Mouse (Mus musculus) liver, postnatal 0 days (tissue): ENCODE measurements around the gene Ptges3. TPM values are rescaled to one million over a fixed set of nuclear protein-coding genes. Genes with fewer than 3 reads are reported as not detected.
A peak's percentile ranks its signal among the peaks of the same experiment; 100 is the strongest.

Source experiments
- ATAC-seq: fragments of 200-750 bp; cut with Nextera tagmentation; 2 replicates; pipeline ENCODE4 v1.8.0; 2017; ENCODE audit warnings: mild to moderate bottlenecking, moderate library complexity
- DNase-seq: peaks from one replicate; pipeline ENCODE4 v3.0.0-alpha.2; 2016
- H3K27ac ChIP-seq: fragments of 300-500 bp; sonication (generic); 2 replicates; pipeline ENCODE4 v1.5.1; 2014; ENCODE audit warnings: antibody characterized with exemption, moderate library complexity, mild to moderate bottlenecking, low read depth
- H3K27me3 ChIP-seq: fragments of 300-500 bp; sonication (generic); 2 replicates; pipeline ENCODE4 v1.6.1; 2014; ENCODE audit warnings: low read length, control low read depth, mixed read lengths; ENCODE audit not compliant: insufficient read depth
- H3K36me3 ChIP-seq: fragments of 300-500 bp; sonication (generic); replicated peaks from 2 replicates; pipeline ENCODE4 v1.6.1; 2014; ENCODE audit warnings: mild to moderate bottlenecking, control low read depth, low read length, moderate library complexity, mixed read lengths; ENCODE audit not compliant: insufficient read depth
- H3K4me1 ChIP-seq: fragments of 300-500 bp; sonication (generic); 2 replicates; pipeline ENCODE4 v1.6.1; 2014; ENCODE audit warnings: antibody characterized with exemption, mild to moderate bottlenecking, control low read depth; ENCODE audit not compliant: insufficient read depth
- H3K4me2 ChIP-seq: fragments of 300-500 bp; sonication (generic); 2 replicates; pipeline ENCODE4 v1.6.1; 2014; ENCODE audit warnings: low read depth, mild to moderate bottlenecking, low read length, moderate library complexity, mixed read lengths
- H3K4me3 ChIP-seq: fragments of 300-500 bp; sonication (generic); 2 replicates; pipeline ENCODE4 v1.5.1; 2014; ENCODE audit warnings: low read depth, low read length
- H3K9ac ChIP-seq: fragments of 300-500 bp; sonication (generic); replicated peaks from 2 replicates; pipeline ENCODE4 v1.6.1; 2014; ENCODE audit warnings: mild to moderate bottlenecking, moderate library complexity
- H3K9me3 ChIP-seq: fragments of 300-500 bp; sonication (generic); 2 replicates; pipeline ENCODE4 v1.6.1; 2016; ENCODE audit warnings: mild to moderate bottlenecking, control low read depth, low read length, mixed read lengths
- CTCF ChIP-seq: sonication (generic); IDR thresholded peaks from 2 replicates; pipeline ENCODE4 v1.5.1; 2016; ENCODE audit warnings: antibody characterized with exemption, low read depth
- EP300 ChIP-seq: IDR thresholded peaks from 2 replicates; pipeline ENCODE4 v1.6.1; 2016; ENCODE audit warnings: antibody characterized with exemption, low read depth, mild to moderate bottlenecking
- WGBS: fragments of 180-500 bp; shearing (Covaris S2); extraction: QIAGEN DNeasy Blood & Tissue Kit; methylation state at CpG from one replicate; pipeline ENCODE4 v1.1.7; 2014; ENCODE audit not compliant: insufficient replicate concordance; 5-methylcytosine and 5-hydroxymethylcytosine counted together
- polyA plus RNA-seq: library from polyadenylated mRNA; unstranded; fragments of >200 nt; fragmentation: Nextera tagmentation; extraction: Ambion mirVana; gene quantifications from 2 replicates; pipeline ENCODE4 v1.2.1, GENCODE M21; 2015

Gene Ptges3
- polyA plus RNA-seq, 1 experiment from 2014 or later: 193 TPM

DNA sequence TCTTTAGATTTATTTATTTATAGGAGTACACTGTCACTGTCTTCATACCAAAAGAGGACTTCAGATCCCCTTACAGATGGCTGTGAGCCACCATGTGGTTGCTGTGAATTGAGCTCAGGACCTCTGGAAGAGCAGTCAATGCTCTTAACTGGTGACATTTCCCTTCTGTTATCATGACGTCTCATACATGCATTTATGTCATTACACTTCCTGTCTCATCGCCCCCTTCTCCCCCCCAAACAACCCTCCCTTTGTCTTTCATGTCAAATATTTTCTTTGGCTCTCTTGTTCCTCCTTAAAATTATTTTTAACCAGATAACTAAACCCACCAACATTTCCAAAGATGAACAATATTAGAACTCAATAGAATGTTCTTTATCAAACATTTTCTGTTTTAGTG lies 27.9 kb upstream of the Ptges3 start:
- Histone ChIP-seq H3K4me2 (no peak overlapping the region), H3K4me1 (peaks cover 5% of the 10 kb centered on the region; the same call in 1 of the 2 replicates), H3K9ac (no peak overlapping the region), H3K4me3 (no peak overlapping the region), H3K36me3 (peaks cover 29% of the 10 kb centered on the region), H3K9me3 (no peaks in the 10 kb centered on the region), H3K27ac (no peak overlapping the region), H3K27me3 (no peaks in the 10 kb centered on the region)
- DNase-seq: no peak
- no peak for TF ChIP-seq EP300
- TF ChIP-seq CTCF: no peak
- no peak for ATAC-seq
- 32% methylated on average over 2 of the region's 2 CpGs for WGBS

DNA sequence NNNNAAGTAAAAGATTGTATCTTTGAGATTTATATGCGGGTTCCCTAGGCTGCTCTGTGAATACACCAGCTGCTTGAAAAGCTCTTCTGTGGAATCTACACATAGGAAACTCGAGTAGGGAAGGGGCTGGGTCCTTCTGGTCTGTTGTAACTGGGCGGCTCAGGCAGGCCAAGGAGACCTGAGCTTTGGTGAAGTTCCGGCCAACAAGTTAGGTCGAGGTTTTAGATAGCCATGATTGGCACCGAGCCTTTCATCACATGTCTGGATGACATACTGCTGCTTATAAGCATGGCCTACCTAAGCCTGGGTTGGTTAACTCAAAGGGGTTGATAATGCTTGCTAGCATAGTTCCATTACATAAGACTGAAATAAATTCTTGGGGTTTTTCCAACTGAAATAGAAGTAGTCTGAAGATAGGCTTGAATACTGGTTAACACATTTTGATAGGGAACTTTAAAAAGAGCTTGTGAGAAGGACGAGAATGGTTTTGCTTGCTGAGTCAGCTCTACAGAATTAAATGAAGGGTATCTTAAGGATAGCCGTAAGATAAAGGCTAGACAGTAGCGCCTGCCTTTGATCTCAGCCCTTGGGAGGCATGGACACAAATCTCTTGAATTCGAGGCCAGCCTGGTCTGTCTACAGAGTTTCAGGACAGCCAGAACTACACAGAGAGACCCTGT lies 21.9 kb upstream of the Ptges3 start:
- H3K4me2 ChIP-seq: peak overlapping the region; percentile 90
- peak overlapping the region; percentile 99 for H3K9ac ChIP-seq
- H3K27me3 ChIP-seq: no peaks in the 10 kb centered on the region
- WGBS: 3% methylated on average over 10 of the region's 10 CpGs
- H3K9me3 ChIP-seq: no peaks in the 10 kb centered on the region
- peak; percentile 42 for ATAC-seq
- TF ChIP-seq EP300 (no peak), CTCF (no peak)
- peak overlapping the region; percentile 78 for H3K4me3 ChIP-seq
- DNase-seq: peak; percentile 69
- H3K36me3 ChIP-seq: peaks cover 37% of the 10 kb centered on the region
- H3K4me1 ChIP-seq: peaks cover 33% of the 10 kb centered on the region
- H3K27ac ChIP-seq: peak overlapping the region; percentile 94

DNA sequence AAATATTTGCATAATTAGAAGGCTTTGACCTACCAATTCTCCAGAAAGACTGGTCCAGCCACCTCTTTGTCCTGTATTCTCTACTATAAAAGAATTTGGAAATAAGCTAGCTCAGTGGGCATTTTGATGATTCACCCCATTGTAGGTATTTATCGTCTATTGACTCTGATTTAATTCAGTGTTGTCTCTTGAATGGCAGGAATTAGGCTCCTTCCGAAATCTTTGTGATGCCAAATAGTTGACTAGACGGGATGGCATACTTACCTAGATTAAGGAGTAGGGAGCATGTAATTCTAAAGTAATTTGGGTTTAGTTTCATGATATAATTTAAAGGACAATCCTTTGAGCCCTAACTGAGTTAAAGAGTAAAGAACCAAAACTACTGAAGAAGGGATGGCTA lies 20.8 kb upstream of the Ptges3 start:
- Histone ChIP-seq H3K4me1 (peaks cover 35% of the 10 kb centered on the region), H3K4me2 (peak overlapping the region; percentile 90), H3K27ac (no peak overlapping the region), H3K9ac (0 out of 2 replicates have a peak overlapping the region, but pooled peaks have one; percentile 12), H3K4me3 (0 out of 2 replicates have a peak overlapping the region, but pooled peaks have one; percentile 1), H3K9me3 (no peaks in the 10 kb centered on the region), H3K27me3 (no peaks in the 10 kb centered on the region), H3K36me3 (peaks cover 40% of the 10 kb centered on the region)
- TF ChIP-seq EP300 (no peak), CTCF (no peak)
- WGBS: 71% methylated on average over 3 of the region's 3 CpGs
- ATAC-seq (no peak), DNase-seq (no peak)

DNA sequence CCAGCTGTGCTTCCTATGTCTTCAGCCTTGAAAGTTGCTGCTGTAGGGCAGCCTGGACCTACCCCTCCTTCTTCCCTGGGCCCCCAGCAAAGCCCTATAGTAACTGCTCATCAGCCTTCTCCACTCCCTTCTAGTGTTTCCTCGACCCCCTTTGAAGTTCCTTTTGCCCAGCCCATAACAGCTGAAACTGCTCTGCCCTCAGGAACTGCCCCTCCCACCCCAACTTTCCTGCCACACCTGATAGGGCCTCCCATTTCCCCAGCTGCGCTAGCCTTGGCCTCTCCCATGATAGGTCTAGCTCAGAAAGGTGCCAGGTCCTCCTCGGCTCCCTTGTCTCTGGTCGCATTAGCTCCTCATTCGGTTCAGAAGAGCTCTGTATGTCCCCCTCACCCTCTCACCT lies 19.6 kb upstream of the Ptges3 start:
- 44% methylated on average over 5 of the region's 5 CpGs for WGBS
- no peak overlapping the region for H3K4me3 ChIP-seq
- H3K36me3 ChIP-seq: peaks cover 51% of the 10 kb centered on the region
- H3K27ac ChIP-seq: no peak overlapping the region
- peaks cover 35% of the 10 kb centered on the region for H3K4me1 ChIP-seq
- no peaks in the 10 kb centered on the region for H3K27me3 ChIP-seq
- ATAC-seq (no peak), DNase-seq (peak; percentile 29)
- peak overlapping the region; percentile 30 for H3K9ac ChIP-seq
- H3K9me3 ChIP-seq: no peaks in the 10 kb centered on the region
- TF ChIP-seq CTCF (no peak), EP300 (no peak)
- H3K4me2 ChIP-seq: peak overlapping the region; percentile 90

DNA sequence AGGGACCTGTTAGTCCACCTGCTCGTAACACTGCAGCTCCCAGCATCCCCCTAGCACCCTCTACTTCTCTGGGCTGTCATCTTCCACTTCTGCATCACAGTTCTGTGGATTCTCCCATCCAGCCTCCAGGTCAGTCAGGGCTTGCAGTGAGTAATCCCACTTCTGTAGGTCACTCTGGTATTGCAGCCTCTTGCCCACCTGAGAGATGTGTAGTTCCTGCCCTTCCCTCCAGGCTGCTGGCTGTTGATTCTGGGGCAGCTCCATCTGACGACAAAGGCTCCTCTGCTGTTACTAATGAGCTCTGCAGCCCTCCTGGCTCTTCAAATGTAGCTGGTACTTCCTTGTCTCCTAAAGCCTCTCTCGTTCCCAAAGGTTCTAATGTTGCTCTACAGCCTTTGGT lies 18.9 kb upstream of the Ptges3 start:
- H3K4me1 ChIP-seq: peaks cover 34% of the 10 kb centered on the region
- H3K27ac ChIP-seq: no peak overlapping the region
- H3K27me3 ChIP-seq: no peaks in the 10 kb centered on the region
- no peak overlapping the region for H3K4me2 ChIP-seq
- DNase-seq (no peak), ATAC-seq (no peak)
- peak overlapping the region; percentile 30; the same call in 1 of the 2 replicates for H3K9ac ChIP-seq
- WGBS: 69% methylated on average over 3 of the region's 3 CpGs
- peaks cover 58% of the 10 kb centered on the region for H3K36me3 ChIP-seq
- TF ChIP-seq CTCF: no peak
- no peak for TF ChIP-seq EP300
- H3K4me3 ChIP-seq: no peak overlapping the region
- no peaks in the 10 kb centered on the region for H3K9me3 ChIP-seq

DNA sequence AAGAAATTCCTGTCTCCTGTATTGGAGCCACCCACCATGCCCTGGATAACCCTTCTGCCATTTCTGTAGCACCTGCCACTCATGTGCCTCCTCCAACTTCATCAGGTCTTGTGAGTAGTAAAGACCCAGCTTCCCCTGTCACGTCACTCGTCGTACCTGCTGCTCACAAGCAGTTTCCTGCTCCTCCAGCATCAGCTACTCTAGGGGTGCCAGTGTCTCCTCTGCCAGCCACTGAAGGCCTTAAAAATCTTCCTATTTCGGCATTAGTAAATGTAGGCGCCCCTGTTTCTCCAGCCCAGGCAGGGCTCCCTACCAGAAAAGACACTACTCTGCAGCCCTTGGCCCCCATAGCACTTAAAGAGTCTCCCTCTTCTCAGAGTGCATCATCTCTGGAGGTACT lies 18.5 kb upstream of the Ptges3 start:
- peaks cover 33% of the 10 kb centered on the region for H3K4me1 ChIP-seq
- H3K36me3 ChIP-seq: peaks cover 61% of the 10 kb centered on the region
- H3K4me3 ChIP-seq: no peak overlapping the region
- TF ChIP-seq CTCF (no peak), EP300 (no peak)
- no peaks in the 10 kb centered on the region for H3K27me3 ChIP-seq
- no peak overlapping the region for H3K27ac ChIP-seq
- no peak for ATAC-seq
- no peaks in the 10 kb centered on the region for H3K9me3 ChIP-seq
- H3K9ac ChIP-seq: no peak overlapping the region
- 88% methylated on average over 5 of the region's 5 CpGs for whole genome bisulfite sequencing
- DNase-seq: no peak
- H3K4me2 ChIP-seq: no peak overlapping the region
